Mouse (Mus musculus) spleen, adult 2 months (tissue): ENCODE data around the gene Igsf21.

Experiments
- CTCF ChIP-seq: fragments of 200-500 bp; IDR thresholded peaks from 2 replicates; pipeline ENCODE4 v1.5.1; 2011; ENCODE audit warnings: mild to moderate bottlenecking, inconsistent platforms; ENCODE audit not compliant: insufficient read depth, insufficient read length, insufficient replicate concordance; ENCODE audit errors: extremely low read depth
- POLR2A ChIP-seq: fragments of 200-500 bp; IDR thresholded peaks from 2 replicates; pipeline ENCODE4 v1.6.1; 2011; ENCODE audit warnings: low read depth, low read length, inconsistent platforms

DNA sequence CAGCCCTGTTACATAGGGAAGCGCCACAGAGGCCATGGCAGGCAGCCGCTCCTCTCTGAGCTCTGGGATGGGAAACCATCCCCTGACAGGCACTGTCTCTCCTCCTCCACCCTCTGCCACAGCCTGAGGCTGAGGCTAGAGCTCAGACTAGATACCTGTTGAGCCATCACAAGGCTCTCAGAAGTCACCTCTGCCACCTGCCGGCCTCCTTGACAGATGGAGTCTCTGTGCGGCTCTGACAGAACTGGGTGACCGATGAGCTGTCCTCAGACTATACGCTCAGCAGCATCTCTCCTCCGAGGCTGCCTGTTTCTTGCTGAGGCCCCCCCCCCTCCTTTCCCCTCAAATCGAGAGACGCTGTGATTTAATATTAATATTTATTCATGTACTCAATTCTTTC is 49.9 kb downstream of the Igsf21 start:
- TF ChIP-seq CTCF, result no peak
- TF ChIP-seq POLR2A, result no peak
